Comparison of ENCODE assay signal across 9 mouse cellular contexts in genomic region chr6:127252000-127252721, GRCm38 (mm10).
A peak's percentile ranks its signal among the peaks of the same experiment; 100 is the strongest.
DNase-seq lines count a peak whose midpoint lies in the region; ATAC-seq and TF ChIP-seq lines count a peak whose summit lies in the region.
"Had no signal": no experiment of that assay in that cellular context is flagged by ENCODE, and none has a peak within 500 bp of the region (broad histone marks: within the 10 kb centered on the region; RNA-seq: fewer than 3 reads in every experiment).

No protein-coding gene starts in this region.

- peak overlapping the region; percentile 85 for H3K27ac ChIP-seq in forebrain, embryonic 10.5 days
- no peak overlapping the region for H3K27ac ChIP-seq in forebrain, embryonic 15.5 days (replicated peaks)
- H3K27ac ChIP-seq in CH12.LX (ENCODE audit: insufficient read depth, low read depth): no peak overlapping the region
- H3K27ac ChIP-seq in embryonic facial prominence, embryonic 13.5 days: peak overlapping the region; percentile 93
- H3K27ac ChIP-seq in limb, embryonic 13.5 days: peak overlapping the region; percentile 98

- DNase-seq in forebrain, embryonic 10.5 days (ENCODE audit: extremely low spot score, low spot score): peak; percentile 62
- DNase-seq in CH12.LX (ENCODE audit: extremely low read depth): no peak
- no peak for DNase-seq in right cerebral cortex, adult 2 months (ENCODE audit: low spot score in 2 of 2)
- no peak for DNase-seq in layer of hippocampus, adult 11-12 months (ENCODE audit: low spot score)
- no peak for DNase-seq in layer of hippocampus, adult 9-11 months
- DNase-seq: thymus, postnatal 4 days had no signal

- TF ChIP-seq CTCF in CH12.LX (conservative IDR thresholded peaks at IDR 0.05 in 1 of 2, IDR thresholded peaks at IDR 0.05 in 1 of 2; ENCODE audit: low read depth in 2 of 2, low read length in 2 of 2): no peak

- H3K9me3 ChIP-seq in forebrain, embryonic 10.5 days: peaks cover 5% of the 10 kb centered on the region
- no peaks in the 10 kb centered on the region for H3K9me3 ChIP-seq in forebrain, embryonic 15.5 days
- H3K9me3 ChIP-seq in CH12.LX (replicated peaks; ENCODE audit: low read length): peaks cover 10% of the 10 kb centered on the region
- peaks cover 5% of the 10 kb centered on the region; the same call in 1 of the 2 replicates for H3K9me3 ChIP-seq in embryonic facial prominence, embryonic 13.5 days
- H3K9me3 ChIP-seq in limb, embryonic 13.5 days: no peaks in the 10 kb centered on the region

- H3K27me3 ChIP-seq in forebrain, embryonic 10.5 days (ENCODE audit: poor library complexity, severe bottlenecking): peaks cover 42% of the 10 kb centered on the region
- H3K27me3 ChIP-seq in forebrain, embryonic 15.5 days: no peaks in the 10 kb centered on the region
- no peaks in the 10 kb centered on the region for H3K27me3 ChIP-seq in CH12.LX (replicated peaks)
- H3K27me3 ChIP-seq in embryonic facial prominence, embryonic 13.5 days: no peaks in the 10 kb centered on the region
- H3K27me3 ChIP-seq in limb, embryonic 13.5 days: no peaks in the 10 kb centered on the region

- H3K4me1 ChIP-seq in forebrain, embryonic 10.5 days: peaks cover 60% of the 10 kb centered on the region
- H3K4me1 ChIP-seq in forebrain, embryonic 15.5 days: peaks cover 21% of the 10 kb centered on the region
- H3K4me1 ChIP-seq in CH12.LX (ENCODE audit: control insufficient read depth in 1 of 2, insufficient read depth in 2 of 2): peaks cover 47 to 60% of the 10 kb centered on the region in 2 experiments
- peaks cover 29% of the 10 kb centered on the region for H3K4me1 ChIP-seq in embryonic facial prominence, embryonic 13.5 days
- H3K4me1 ChIP-seq in limb, embryonic 13.5 days: peaks cover 52% of the 10 kb centered on the region

- no peak for TF ChIP-seq POLR2A in CH12.LX (IDR thresholded peaks at IDR 0.05; ENCODE audit: low read depth, low read length)

- H3K36me3 ChIP-seq in forebrain, embryonic 10.5 days (replicated peaks): no peaks in the 10 kb centered on the region
- no peaks in the 10 kb centered on the region for H3K36me3 ChIP-seq in forebrain, embryonic 15.5 days
- no peaks in the 10 kb centered on the region for H3K36me3 ChIP-seq in CH12.LX (replicated peaks in 1 of 2; ENCODE audit: control insufficient read depth in 1 of 2, insufficient read depth in 1 of 2, low read length in 1 of 2)
- no peaks in the 10 kb centered on the region for H3K36me3 ChIP-seq in embryonic facial prominence, embryonic 13.5 days
- H3K36me3 ChIP-seq in limb, embryonic 13.5 days: no peaks in the 10 kb centered on the region

- TF ChIP-seq EP300 in CH12.LX (IDR thresholded peaks at IDR 0.05; ENCODE audit: low read length): no peak

- no peak overlapping the region for H3K9ac ChIP-seq in forebrain, embryonic 15.5 days (replicated peaks)
- H3K9ac ChIP-seq in CH12.LX (ENCODE audit: insufficient read depth, low read depth): 0 out of 2 replicates have a peak overlapping the region, but pooled peaks have one; percentile 9
- H3K9ac ChIP-seq in embryonic facial prominence, embryonic 13.5 days: peak overlapping the region; percentile 37; the same call in 1 of the 2 replicates
- H3K9ac ChIP-seq in limb, embryonic 13.5 days: peak overlapping the region; percentile 50; the same call in 1 of the 2 replicates

- WGBS in forebrain, embryonic 10.5 days: 4% methylated on average over 3 of the region's 3 CpGs
- WGBS in forebrain, embryonic 15.5 days: 3% methylated on average over 3 of the region's 3 CpGs
- WGBS in embryonic facial prominence, embryonic 13.5 days: 6% methylated on average over 3 of the region's 3 CpGs
- 1% methylated on average over 3 of the region's 3 CpGs for WGBS in limb, embryonic 13.5 days

- H3K4me2 ChIP-seq in forebrain, embryonic 15.5 days (replicated peaks): no peak overlapping the region
- peak overlapping the region; percentile 35; the same call in 1 of the 2 replicates for H3K4me2 ChIP-seq in CH12.LX (ENCODE audit: insufficient read depth, low read depth, poor library complexity, severe bottlenecking)
- H3K4me2 ChIP-seq in embryonic facial prominence, embryonic 13.5 days: peak overlapping the region; percentile 52
- peak overlapping the region; percentile 59 for H3K4me2 ChIP-seq in limb, embryonic 13.5 days (replicated peaks)

- no peaks in the 10 kb centered on the region for H3K79me2 ChIP-seq in CH12.LX (replicated peaks; ENCODE audit: control insufficient read depth, extremely low read depth, insufficient read depth, poor library complexity, severe bottlenecking)

- no peak; the same call in 1 of the 2 replicates for ATAC-seq in forebrain, embryonic 15.5 days (replicated peaks)
- peak; percentile 63 for ATAC-seq in embryonic facial prominence, embryonic 13.5 days (ENCODE audit: insufficient number of reproducible peaks, insufficient read depth, low FRiP score, low TSS enrichment, low read depth)
- ATAC-seq in limb, embryonic 13.5 days (ENCODE audit: low FRiP score, low read depth): peak; percentile 83

- in situ Hi-C loops in CH12.LX (cut with MboI; ENCODE audit: low pct_ligation_motif_present, low pct_unique_long_range_greater_than_20kb, low sequenced_read_pairs): no loop called here

- peak overlapping the region; percentile 39 for H3K4me3 ChIP-seq in forebrain, embryonic 10.5 days
- no peak overlapping the region for H3K4me3 ChIP-seq in forebrain, embryonic 15.5 days
- H3K4me3 ChIP-seq in CH12.LX (replicated peaks in 1 of 3; ENCODE audit: low read depth in 2 of 3, low read length in 2 of 3, poor library complexity in 1 of 3): no peak overlapping the region
- H3K4me3 ChIP-seq in embryonic facial prominence, embryonic 13.5 days: no peak overlapping the region
- peak overlapping the region; percentile 17 for H3K4me3 ChIP-seq in limb, embryonic 13.5 days

- TF ChIP-seq RAD21 in CH12.LX (IDR thresholded peaks at IDR 0.05; ENCODE audit: low read depth, low read length): no peak

- dilution Hi-C loops in CH12.LX (cut with MboI; ENCODE audit: extremely low pct_ligation_motif_present, extremely low pct_unique_long_range_greater_than_20kb, low sequenced_read_pairs): no loop called here

TF ChIP-seq in CH12.LX, 34 proteins besides CTCF, POLR2A, EP300 and RAD21:
- no peak for TF ChIP-seq JUN (IDR thresholded peaks at IDR 0.05; ENCODE audit: insufficient read depth, low read depth, low read length)
- TF ChIP-seq CHD2 (IDR thresholded peaks at IDR 0.05; ENCODE audit: low read length): 0 out of 2 replicates have a peak, but pooled peaks have one; percentile 46
- no peak for TF ChIP-seq UBTF (IDR thresholded peaks at IDR 0.05; ENCODE audit: low read depth, low read length)
- peak; percentile 15; the same call in 1 of the 2 replicates for TF ChIP-seq ZNF384 (IDR thresholded peaks at IDR 0.05; ENCODE audit: low read depth, low read length)
- no peak for TF ChIP-seq TBP (conservative IDR thresholded peaks at IDR 0.05; ENCODE audit: low read depth, low read length)
- 0 out of 2 replicates have a peak, but pooled peaks have one; percentile 16 for TF ChIP-seq MXI1 (IDR thresholded peaks at IDR 0.05; ENCODE audit: low read depth, low read length)

Comparison
In these comparisons a context has a peak if more than half of its experiments do, and no peak if none do; other contexts are left out.
1. H3K27ac ChIP-seq: peak in forebrain, embryonic 10.5 days (single experiment), embryonic facial prominence, embryonic 13.5 days (single experiment) and limb, embryonic 13.5 days (single experiment); none in forebrain, embryonic 15.5 days (single experiment) and CH12.LX (single experiment).
2. H3K4me3 ChIP-seq: peak in forebrain, embryonic 10.5 days (single experiment) and limb, embryonic 13.5 days (single experiment); none in forebrain, embryonic 15.5 days (single experiment), CH12.LX (0 of 3) and embryonic facial prominence, embryonic 13.5 days (single experiment).